Mouse (Mus musculus) ES-Bruce4 (cell line): ENCODE measurements around the gene 1700022I11Rik. TPM values are rescaled to one million over a fixed set of nuclear protein-coding genes. Genes with fewer than 3 reads are reported as not detected.

Experiments used
- H3K27ac ChIP-seq: 2 replicates; pipeline ENCODE4 v1.5.1; 2012; ENCODE audit warnings: low read length, inconsistent platforms; ENCODE audit not compliant: insufficient read depth
- H3K27me3 ChIP-seq: 2 replicates; pipeline ENCODE4 v1.6.1; 2012; ENCODE audit warnings: mild to moderate bottlenecking, low read length, inconsistent platforms; ENCODE audit not compliant: control insufficient read depth, poor library complexity, insufficient read depth, severe bottlenecking
- H3K36me3 ChIP-seq: 2 replicates; pipeline ENCODE4 v1.6.1; 2012; ENCODE audit warnings: inconsistent platforms, mild to moderate bottlenecking, low read length, moderate library complexity; ENCODE audit not compliant: control insufficient read depth, poor library complexity, insufficient read depth, severe bottlenecking
- H3K4me1 ChIP-seq: one replicate; pipeline ENCODE4 v1.8.1; 2011; ENCODE audit warnings: low read length; ENCODE audit not compliant: control insufficient read depth, insufficient read depth
- H3K4me3 ChIP-seq: 2 replicates; pipeline ENCODE4 v1.5.1; 2011; ENCODE audit warnings: low read depth, mild to moderate bottlenecking, low read length
- H3K9ac ChIP-seq: 2 replicates; pipeline ENCODE4 v1.6.1; 2012; ENCODE audit warnings: low read depth, mild to moderate bottlenecking, inconsistent platforms; ENCODE audit not compliant: poor library complexity, severe bottlenecking
- H3K9me3 ChIP-seq: replicated peaks from 2 replicates; pipeline ENCODE4 v1.6.1; 2012; ENCODE audit warnings: mild to moderate bottlenecking, low read length, inconsistent platforms; ENCODE audit not compliant: control insufficient read depth, poor library complexity, insufficient read depth, severe bottlenecking
- CTCF ChIP-seq: IDR thresholded peaks from one replicate; pipeline ENCODE4 v1.8.1; 2011; ENCODE audit warnings: low read depth, low read length
- EP300 ChIP-seq: IDR thresholded peaks from 2 replicates; pipeline ENCODE4 v1.6.1; 2011; ENCODE audit warnings: low read depth, low read length; ENCODE audit not compliant: insufficient read depth
- POLR2A ChIP-seq: IDR thresholded peaks from one replicate; pipeline ENCODE4 v1.8.1; 2011; ENCODE audit warnings: low read length; ENCODE audit not compliant: insufficient read depth
- polyA plus RNA-seq: library from polyadenylated mRNA; stranded (reverse); fragments of >200 nt; gene quantifications from 2 replicates; pipeline ENCODE4 v1.2.4, GENCODE M21; 2011; ENCODE audit warnings: low read depth; ENCODE audit not compliant: missing spikeins, insufficient read depth, insufficient read length

Gene 1700022I11Rik
- polyA plus RNA-seq, 1 experiment = not detected

- Histone ChIP-seq H3K4me1 (peaks cover 4% of the 10 kb centered on the region), H3K36me3 (no peaks in the 10 kb centered on the region), H3K9ac (peak overlapping the region; percentile 42), H3K9me3 (no peaks in the 10 kb centered on the region), H3K27ac (no peak overlapping the region), H3K4me3 (peak overlapping the region; percentile 63), H3K27me3 (no peaks in the 10 kb centered on the region)
- no peak for TF ChIP-seq CTCF
- TF ChIP-seq EP300 = no peak
- TF ChIP-seq POLR2A = no peak
Measured at GRCm38 (mm10) chr4:42949051-42949675, 20.2 kb upstream of the 1700022I11Rik start.

GRCm38 (mm10) chr4:42949676-42950051 lies 19.7 kb upstream of the 1700022I11Rik start, which contains the start of gene Dnajb5:
Gene Dnajb5 (plus strand): TSS chr4:42949814.
- Histone ChIP-seq H3K4me3 (peak within 1 kb of the TSS; percentile 69), H3K27me3 (no peaks in the 10 kb centered on the region), H3K9ac (peak within 1 kb of the TSS; percentile 88), H3K4me1 (peaks cover 4% of the 10 kb centered on the region), H3K36me3 (no peaks in the 10 kb centered on the region), H3K9me3 (no peaks in the 10 kb centered on the region), H3K27ac (peak within 1 kb of the TSS; percentile 4; the same call in 1 of the 2 replicates)
- no peak for TF ChIP-seq POLR2A
- no peak for TF ChIP-seq EP300
- no peak for TF ChIP-seq CTCF

- H3K36me3 ChIP-seq = no peaks in the 10 kb centered on the region
- H3K4me3 ChIP-seq = peak overlapping the region; percentile 69
- peaks cover 4% of the 10 kb centered on the region for H3K4me1 ChIP-seq
- no peaks in the 10 kb centered on the region for H3K27me3 ChIP-seq
- TF ChIP-seq EP300 (no peak), CTCF (no peak), POLR2A (no peak)
- H3K9ac ChIP-seq = peak overlapping the region; percentile 88
- H3K27ac ChIP-seq = peak overlapping the region; percentile 4; the same call in 1 of the 2 replicates
- no peaks in the 10 kb centered on the region for H3K9me3 ChIP-seq
Measured at GRCm38 (mm10) chr4:42950065-42950558, 19.3 kb upstream of the 1700022I11Rik start.

- no peak for TF ChIP-seq POLR2A
- TF ChIP-seq EP300 = no peak
- no peak for TF ChIP-seq CTCF
- no peaks in the 10 kb centered on the region for H3K27me3 ChIP-seq
- H3K9me3 ChIP-seq = no peaks in the 10 kb centered on the region
- no peaks in the 10 kb centered on the region for H3K36me3 ChIP-seq
- H3K4me3 ChIP-seq = 0 out of 2 replicates have a peak overlapping the region, but pooled peaks have one; percentile 3
- H3K9ac ChIP-seq = peak overlapping the region; percentile 9; the same call in 1 of the 2 replicates
- H3K4me1 ChIP-seq = peaks cover 4% of the 10 kb centered on the region
- no peak overlapping the region for H3K27ac ChIP-seq
Measured at GRCm38 (mm10) chr4:42951206-42952195, 17.9 kb upstream of the 1700022I11Rik start.

GRCm38 (mm10) chr4:42952563-42952962 lies 16.8 kb upstream of the 1700022I11Rik start:
- Histone ChIP-seq H3K4me1 (peaks cover 4% of the 10 kb centered on the region), H3K27ac (no peak overlapping the region)

More at GRCm38 (mm10) chr4:42952563-42952962, 16.8 kb upstream of the 1700022I11Rik start:
- H3K4me3 ChIP-seq = no peak overlapping the region
- H3K9me3 ChIP-seq = no peaks in the 10 kb centered on the region
- H3K27me3 ChIP-seq = no peaks in the 10 kb centered on the region
- no peak overlapping the region for H3K9ac ChIP-seq
- H3K36me3 ChIP-seq = no peaks in the 10 kb centered on the region
- TF ChIP-seq EP300 (no peak), CTCF (no peak), POLR2A (no peak)
